Mouse (Mus musculus): ENCODE results near the gene Axdnd1.

DNA sequence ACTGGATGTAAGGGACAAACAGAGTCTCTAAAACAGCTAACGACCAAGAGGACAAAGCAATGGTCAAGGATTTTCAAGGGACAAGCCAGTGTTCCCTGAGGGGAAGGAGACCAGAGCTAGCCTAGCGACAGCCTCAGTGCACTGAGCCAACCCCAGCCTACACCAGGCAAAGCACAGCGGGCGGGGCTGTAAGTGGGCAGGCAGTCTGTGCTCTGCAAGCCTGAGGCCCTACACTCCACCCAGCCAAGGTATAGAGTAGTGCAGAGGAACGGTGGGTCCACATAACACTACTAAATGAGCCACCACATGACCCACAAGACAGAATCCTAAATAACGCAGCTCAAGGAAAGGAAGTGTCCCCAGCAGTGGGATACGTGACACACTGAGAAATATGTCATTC is 147.3 kb downstream of the Axdnd1 start:
- TF ChIP-seq CTCF (conservative IDR thresholded peaks at IDR 0.05; ENCODE audit: low read length): no peak
- no peak for TF ChIP-seq NANOG (IDR thresholded peaks at IDR 0.05; ENCODE audit: borderline replicate concordance, low read length)
